Mouse (Mus musculus): ENCODE measurements at regions not wholly inside any gene's neighbourhood (a gene's known extent, or its start where the extent isn't known, plus 50 kb on each side); places are given as distances from the start of the nearest gene placed in this dataset.
A peak's percentile ranks its signal among the peaks of the same experiment; 100 is the strongest.

DNA sequence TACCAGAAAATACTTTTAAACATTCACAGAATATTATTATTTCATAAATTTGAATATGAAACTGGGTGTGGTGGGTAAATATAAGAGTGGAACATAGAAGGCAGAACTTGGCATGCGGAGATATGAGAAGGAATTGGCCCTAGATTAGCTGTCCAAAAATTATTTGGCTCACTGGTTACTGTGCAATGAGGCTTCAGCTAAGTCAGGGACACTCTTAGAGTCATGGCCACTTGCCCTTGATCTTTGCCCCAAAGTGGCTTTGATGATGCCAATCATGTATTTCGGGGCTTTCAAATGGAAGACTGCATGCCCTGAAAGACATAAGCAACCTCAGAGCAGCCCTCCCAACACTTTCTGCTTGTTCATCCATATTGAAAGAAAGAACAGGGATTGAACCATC, 76.9 kb downstream of the Pxdc1 start:
- DNase-seq, result no peak

- DNase-seq, result no peak
These were observed 77.3 kb downstream of the Pxdc1 start for GRCm38 (mm10) chr13:34575997-34576314.

DNA sequence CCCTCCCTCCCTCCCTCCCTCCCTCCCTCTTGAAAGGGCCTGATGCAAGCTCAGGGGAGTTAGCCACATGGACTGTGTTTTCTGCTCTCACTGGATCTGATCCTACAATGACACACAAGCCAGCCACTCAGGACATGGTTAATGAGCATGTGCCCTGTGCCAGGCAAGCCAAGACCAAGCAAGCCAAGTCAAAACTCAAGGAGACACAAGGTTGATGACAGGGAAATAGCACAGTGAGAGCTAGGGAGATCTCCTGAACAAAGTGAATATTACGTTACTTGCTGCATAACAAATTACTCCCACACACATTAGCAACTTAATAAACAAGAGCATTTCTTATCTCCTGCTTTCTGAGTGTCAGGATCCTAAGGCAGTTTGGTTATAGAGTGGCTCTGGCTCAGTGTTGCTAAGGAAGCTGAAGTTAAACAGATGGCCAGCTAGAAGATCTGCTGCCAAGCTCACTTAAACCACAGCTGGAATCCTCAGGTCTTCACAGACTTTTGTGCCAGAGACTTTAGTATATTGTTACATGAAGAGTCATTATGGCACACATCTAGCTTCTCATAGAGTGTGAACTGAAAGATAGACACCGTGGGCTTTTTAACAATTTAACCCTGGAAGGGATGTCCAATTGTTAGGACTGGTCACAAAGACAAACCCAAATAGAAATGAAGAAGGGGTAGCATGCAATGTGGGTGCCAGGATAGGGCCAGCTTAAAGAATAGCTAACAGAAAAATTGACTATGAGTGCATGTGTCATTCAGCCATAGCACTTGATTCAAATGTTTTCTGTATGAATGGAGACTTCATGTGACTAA, 77.9 kb downstream of the Pxdc1 start:
- no peak for DNase-seq

GRCm38 (mm10) chr13:34569312-34569711, 84.0 kb downstream of the Pxdc1 start:
- peak in 1 of 2 experiments; percentile 2 for DNase-seq

DNA sequence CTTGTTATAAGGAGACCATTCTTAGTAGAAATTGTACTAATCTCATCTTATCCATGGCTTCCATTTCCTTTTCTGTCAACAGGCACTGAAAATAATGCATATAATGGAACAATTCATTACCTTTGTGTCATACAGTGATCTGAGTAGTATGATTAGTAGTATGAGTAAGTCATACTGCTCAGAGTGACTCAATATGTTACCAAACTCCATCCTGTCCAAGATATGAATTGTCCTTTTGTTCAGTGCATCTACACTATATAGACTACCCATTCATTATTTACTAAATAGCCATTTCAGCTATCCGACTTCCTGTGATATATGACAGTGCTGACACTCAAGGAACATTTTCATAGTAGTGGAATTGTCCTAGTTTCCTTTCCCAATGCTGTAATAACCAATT, 86.6 kb downstream of the Pxdc1 start:
- DNase-seq, result no peak

- DNase-seq, result no peak
These were observed 103.0 kb downstream of the Pxdc1 start for GRCm38 (mm10) chr13:34550130-34550884.

GRCm38 (mm10) chr13:34540646-34541045, 112.6 kb downstream of the Pxdc1 start:
- no peak for DNase-seq

DNA sequence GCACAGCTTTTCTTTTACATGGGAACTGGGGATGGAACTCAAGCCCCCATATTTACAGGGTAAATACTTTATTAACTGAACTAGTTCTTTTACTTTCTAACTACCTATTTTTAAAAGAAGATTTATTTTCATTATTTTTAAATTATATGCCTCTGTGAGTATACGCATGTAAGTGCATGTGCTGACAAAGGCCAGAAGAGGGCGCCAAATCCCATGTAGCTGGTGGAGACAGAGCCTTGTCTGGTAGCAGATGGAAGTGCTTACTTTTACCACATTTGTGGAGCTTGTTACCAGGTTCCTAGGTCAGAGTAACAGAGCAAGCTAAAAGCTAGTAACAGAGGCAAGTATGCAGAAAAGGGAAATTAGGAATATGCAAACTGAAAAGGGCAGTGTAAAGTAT, 119.4 kb downstream of the Pxdc1 start:
- DNase-seq, result no peak

GRCm38 (mm10) chr13:34511332-34511731, 142.0 kb downstream of the Pxdc1 start:
- no peak for DNase-seq

DNA sequence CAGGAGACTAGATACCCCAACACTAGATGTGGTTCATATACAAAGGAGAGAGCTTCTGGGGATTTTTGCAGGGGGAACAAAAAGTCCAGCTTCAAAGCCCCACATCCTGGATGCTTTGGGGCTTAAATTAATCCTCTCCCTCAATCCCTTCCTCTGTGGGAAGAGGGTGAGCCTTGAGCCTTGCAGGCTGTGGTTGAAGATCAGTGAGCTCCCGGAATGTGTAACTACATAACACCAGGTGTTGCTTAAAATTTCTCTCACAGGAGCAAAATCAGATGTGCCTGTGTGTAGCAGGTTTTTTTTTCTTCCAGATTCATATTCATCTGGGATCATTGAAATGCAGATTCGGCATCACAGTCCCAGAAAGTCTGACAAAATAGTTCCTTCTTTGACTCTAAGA, 146.1 kb downstream of the Pxdc1 start:
- DNase-seq, result no peak

DNA sequence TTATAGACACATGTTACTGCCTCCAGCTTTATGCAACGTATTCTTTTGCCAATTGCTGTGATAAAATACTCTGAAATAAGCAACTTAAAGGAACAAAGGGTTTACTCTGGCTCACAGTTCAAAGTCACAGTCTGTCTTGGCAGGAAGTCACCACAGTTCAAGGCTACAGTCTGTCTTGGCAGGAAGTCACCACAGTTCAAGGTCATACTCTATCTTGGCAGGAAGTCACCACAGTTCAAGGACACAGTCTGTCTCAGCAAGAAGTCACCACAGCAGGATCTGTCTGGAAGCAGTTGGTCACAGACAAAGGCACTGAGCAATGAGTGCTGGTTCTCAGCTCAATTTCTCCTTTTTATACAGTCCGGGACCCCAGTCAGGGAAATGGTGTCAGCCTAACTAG, 147.4 kb downstream of the Pxdc1 start:
- DNase-seq, result no peak

DNA sequence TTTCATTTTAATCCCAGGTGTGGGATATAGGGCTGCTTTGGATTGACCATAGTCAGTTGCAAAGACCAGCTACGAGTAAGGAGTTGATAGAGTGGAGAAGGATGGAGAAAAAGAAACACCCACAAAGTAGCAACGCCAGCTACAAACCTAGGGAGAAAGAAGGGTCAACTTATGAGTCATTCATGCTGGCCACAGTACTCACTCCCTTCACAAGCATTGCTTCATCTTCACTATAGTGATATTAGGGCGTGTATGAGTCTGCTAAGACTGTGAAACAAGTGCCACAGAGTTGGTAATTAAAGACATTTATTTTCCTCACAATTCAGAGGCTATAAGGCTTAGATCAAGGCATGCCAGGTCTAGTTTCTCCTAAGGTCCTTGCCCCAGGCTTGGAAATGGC, 148.4 kb downstream of the Pxdc1 start:
- DNase-seq, result no peak

GRCm38 (mm10) chr13:34498910-34499309, 153.9 kb upstream of the Slc22a23 start:
- no peak for DNase-seq

DNA sequence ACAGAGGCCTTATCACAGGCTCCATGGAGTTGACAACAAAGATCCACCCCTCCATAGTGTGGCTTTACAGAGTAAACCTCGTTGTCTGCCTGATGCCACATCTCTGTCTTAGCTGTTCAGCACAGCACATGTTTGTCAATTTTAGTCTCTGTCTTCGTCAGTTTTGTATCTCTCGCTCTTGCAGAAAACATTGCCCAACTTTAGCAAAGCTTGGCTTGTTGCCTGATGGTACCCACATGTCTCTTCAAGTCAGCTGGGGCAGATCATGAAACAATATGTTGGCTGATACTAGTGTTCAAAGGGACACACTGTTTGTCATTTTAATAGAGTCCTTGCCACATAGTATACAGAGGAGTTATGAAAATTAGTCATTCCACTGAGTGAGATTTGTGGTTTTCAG, 152.7 kb upstream of the Slc22a23 start:
- DNase-seq, result no peak

DNA sequence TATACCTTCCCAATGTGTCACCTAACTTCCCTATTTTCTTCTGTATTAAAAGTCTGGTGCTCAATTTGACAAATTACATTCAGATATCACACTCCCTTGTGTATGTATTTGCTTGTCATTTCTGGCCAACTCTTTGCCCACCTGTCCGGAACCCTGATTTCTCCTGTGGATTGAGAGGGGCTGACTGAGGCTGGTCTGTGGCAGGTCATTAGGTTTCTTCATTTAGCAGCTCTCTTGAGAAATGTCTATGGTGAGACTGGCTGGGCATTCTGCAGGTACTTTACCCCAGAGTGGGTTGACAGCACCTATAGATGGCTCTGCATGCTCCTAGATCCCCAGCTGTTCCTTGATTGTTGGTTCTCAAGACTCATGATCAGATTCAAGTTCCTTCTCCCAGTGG, 139.8 kb upstream of the Slc22a23 start:
- DNase-seq, result no peak

DNA sequence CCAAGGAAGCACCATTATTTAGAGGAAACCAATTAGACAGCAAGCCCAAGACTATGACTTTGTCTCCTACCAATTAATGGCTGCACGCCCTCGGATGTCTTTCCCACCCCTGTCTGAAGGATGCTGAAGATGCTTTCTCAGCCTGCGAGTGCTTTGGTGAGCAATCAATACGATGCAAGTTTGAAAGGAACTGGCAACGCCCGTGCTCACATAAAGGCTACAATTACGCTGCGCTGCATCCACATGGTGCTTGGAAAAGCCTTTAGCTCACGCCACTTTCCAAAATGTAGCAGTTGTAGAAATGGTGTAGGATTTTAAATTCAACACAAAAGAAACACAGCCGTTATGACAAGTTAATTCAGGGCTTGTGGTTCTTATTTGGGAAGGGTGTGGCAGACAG, 136.5 kb upstream of the Slc22a23 start:
- DNase-seq, result no peak

DNA sequence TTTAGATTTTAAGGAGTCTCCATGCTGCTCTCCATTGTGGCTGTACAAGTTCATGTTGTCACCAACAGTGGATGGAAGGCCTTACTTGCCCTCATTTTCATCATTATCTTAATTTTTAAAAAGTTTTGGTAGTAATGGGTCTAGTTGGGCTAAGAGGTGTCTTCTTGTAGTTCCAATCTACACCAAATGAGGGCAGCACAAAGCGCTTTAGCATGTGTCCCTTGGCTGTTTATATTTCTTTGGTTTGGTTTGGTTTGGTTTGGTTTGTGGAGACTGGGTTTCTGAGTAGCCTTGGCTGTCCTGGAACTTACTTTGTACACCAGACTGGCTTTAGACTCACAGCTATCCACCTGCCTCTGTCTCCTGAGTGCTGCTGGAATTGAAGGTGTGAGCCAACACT, 125.4 kb upstream of the Slc22a23 start:
- no peak for DNase-seq

GRCm38 (mm10) chr13:34469568-34469967, 124.6 kb upstream of the Slc22a23 start:
- peak; percentile 78 to 88 for DNase-seq

GRCm38 (mm10) chr13:34468132-34468748, 123.3 kb upstream of the Slc22a23 start:
- DNase-seq, result no peak

GRCm38 (mm10) chr13:34465862-34466430, 121.0 kb upstream of the Slc22a23 start:
- no peak for DNase-seq

- no peak for DNase-seq
These were observed 120.5 kb upstream of the Slc22a23 start for GRCm38 (mm10) chr13:34465456-34465855.

GRCm38 (mm10) chr13:34464221-34464620, 119.2 kb upstream of the Slc22a23 start:
- DNase-seq, result no peak

DNA sequence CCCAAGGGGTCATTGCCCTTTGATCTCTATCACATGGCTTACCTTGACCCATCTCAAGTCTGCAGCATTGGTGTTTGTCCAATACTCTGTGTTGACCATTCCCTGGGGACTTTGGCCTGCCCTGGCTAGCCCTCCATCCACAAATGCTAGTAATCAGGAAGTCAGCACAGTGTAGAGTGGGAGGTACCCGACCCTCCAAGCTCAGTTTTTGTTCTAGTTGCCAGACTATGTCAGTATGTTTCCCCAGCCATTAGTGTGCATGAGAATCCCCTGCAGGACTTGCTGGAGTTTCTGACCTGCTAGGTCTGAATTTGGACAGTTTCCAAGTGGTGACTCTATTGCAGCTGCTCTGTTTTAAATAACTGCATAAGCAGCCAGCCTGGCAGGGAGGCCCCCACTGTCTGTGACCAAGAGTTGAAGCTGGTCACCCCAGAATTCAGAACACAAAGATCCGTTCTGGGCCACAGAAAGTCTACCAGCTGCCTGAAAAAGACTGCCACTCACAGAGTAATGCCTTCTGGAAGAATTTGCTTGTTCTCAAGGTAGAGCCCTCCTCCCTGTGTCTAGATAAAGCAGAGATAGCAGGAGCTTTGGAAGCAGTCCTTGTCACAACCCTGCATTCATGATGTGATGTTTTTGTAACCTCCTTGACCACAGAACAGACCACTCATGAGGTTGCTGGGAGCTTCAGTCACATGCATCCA, 118.0 kb upstream of the Slc22a23 start:
- DNase-seq, result no peak

Data from cerebellum, adult 18-20 months (tissue).